Mouse (Mus musculus): ENCODE data around the gene Sox5. TPM values are rescaled to one million over a fixed set of nuclear protein-coding genes. Genes with fewer than 3 reads are reported as not detected.
A peak's percentile ranks its signal among the peaks of the same experiment; 100 is the strongest.

The Sox5 gene
- polyA plus RNA-seq (2012; rRNA removed), result 24.3 and 28.9 TPM in 2 replicates

DNA sequence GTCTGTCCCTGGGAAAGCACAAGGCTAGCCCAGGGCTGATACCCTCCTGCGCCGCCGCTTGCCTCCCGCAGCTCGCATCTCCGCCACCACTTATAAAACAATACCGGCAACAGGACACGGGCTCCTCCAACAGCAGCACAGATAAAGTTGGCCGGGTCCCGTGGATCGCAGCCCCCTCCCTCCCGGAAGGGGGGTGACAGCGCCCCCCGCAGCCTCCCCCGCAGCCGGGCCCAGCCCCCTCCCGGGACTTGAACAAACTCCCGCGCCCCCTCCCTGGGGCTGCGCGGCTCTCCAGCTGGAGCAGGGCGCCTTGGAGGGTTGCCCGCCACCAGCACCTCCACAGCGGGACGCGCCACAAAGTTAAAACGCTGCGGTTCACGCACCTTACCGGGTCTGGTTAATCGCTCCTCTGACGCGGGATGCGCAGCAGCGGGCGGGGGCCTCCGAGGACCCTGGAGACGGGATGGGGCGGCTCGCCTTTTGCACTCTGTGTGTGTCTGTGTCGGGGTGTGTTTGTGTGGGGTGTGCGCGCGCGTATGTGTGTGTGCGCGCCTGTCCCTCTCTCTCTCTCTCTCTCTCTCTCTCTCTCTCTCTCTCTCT lies at the start of gene Sox5:
Gene Sox5, minus strand, starts transcription at position 547 of the 600 bp plus-strand sequence.
- TF ChIP-seq POLR2A (IDR thresholded peaks at IDR 0.05; ENCODE audit: extremely low read depth, insufficient read depth, low read length), result no peak
- TF ChIP-seq CTCF (IDR thresholded peaks at IDR 0.05; ENCODE audit: extremely low read depth, insufficient read depth, low read length), result no peak
- Histone ChIP-seq H3K4me3 (ENCODE audit: insufficient read depth, low read length) (peak within 1 kb of the TSS; percentile 68), H3K4me1 (ENCODE audit: control insufficient read depth, insufficient read depth, low read length) (no peaks in the 10 kb centered on the region), H3K27ac (ENCODE audit: insufficient read depth, low read length) (no peak within 1 kb of the TSS)

DNA sequence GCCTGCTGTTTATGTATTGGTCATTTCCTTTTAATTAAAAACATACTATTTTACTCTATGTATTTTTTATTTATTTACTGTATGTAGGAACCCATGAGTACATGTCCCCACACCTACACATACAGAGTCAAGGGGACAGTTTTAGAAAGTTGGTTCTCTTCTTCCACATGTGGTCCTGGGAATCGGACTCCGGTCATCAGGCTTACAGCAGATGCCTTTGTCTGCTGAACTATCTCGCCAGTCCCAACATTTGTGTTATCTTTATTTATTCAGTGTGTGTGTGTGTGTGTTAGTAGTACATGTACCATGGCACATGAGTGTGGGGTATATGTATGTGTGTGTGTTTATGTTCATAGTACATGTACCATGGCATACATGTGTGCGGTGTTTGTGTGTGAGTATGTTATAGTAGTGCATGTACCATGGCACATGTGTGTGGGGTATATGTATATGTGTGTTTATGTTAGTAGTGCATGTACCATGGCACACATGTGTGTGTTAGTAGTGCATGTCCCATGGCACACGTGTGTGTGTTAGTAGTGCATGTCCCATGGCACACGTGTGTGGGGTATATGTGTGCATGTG lies 43.3 kb upstream of the Sox5 start:
- H3K4me1 ChIP-seq (ENCODE audit: control insufficient read depth, insufficient read depth, low read length), result no peaks in the 10 kb centered on the region
- H3K4me3 ChIP-seq (ENCODE audit: insufficient read depth, low read length), result no peak overlapping the region
- no peak for TF ChIP-seq POLR2A (IDR thresholded peaks at IDR 0.05; ENCODE audit: extremely low read depth, insufficient read depth, low read length)
- no peak for TF ChIP-seq CTCF (IDR thresholded peaks at IDR 0.05; ENCODE audit: extremely low read depth, insufficient read depth, low read length)
- no peak overlapping the region for H3K27ac ChIP-seq (ENCODE audit: insufficient read depth, low read length)

GRCm38 (mm10) chr6:144824153-144824552 lies 42.4 kb upstream of the Sox5 start:
- Histone ChIP-seq H3K27ac (ENCODE audit: insufficient read depth, low read length) (no peak overlapping the region), H3K4me1 (ENCODE audit: control insufficient read depth, insufficient read depth, low read length) (no peaks in the 10 kb centered on the region), H3K4me3 (ENCODE audit: insufficient read depth, low read length) (no peak overlapping the region)
- TF ChIP-seq POLR2A (IDR thresholded peaks at IDR 0.05; ENCODE audit: extremely low read depth, insufficient read depth, low read length) (no peak), CTCF (IDR thresholded peaks at IDR 0.05; ENCODE audit: extremely low read depth, insufficient read depth, low read length) (no peak)

GRCm38 (mm10) chr6:144822594-144822993 lies 40.8 kb upstream of the Sox5 start:
- TF ChIP-seq CTCF (IDR thresholded peaks at IDR 0.05; ENCODE audit: extremely low read depth, insufficient read depth, low read length), result no peak
- no peak for TF ChIP-seq POLR2A (IDR thresholded peaks at IDR 0.05; ENCODE audit: extremely low read depth, insufficient read depth, low read length)
- no peak overlapping the region for H3K27ac ChIP-seq (ENCODE audit: insufficient read depth, low read length)
- H3K4me3 ChIP-seq (ENCODE audit: insufficient read depth, low read length), result no peak overlapping the region
- no peaks in the 10 kb centered on the region for H3K4me1 ChIP-seq (ENCODE audit: control insufficient read depth, insufficient read depth, low read length)

- Histone ChIP-seq H3K27ac (ENCODE audit: insufficient read depth, low read length) (no peak overlapping the region), H3K4me3 (ENCODE audit: insufficient read depth, low read length) (no peak overlapping the region), H3K4me1 (ENCODE audit: control insufficient read depth, insufficient read depth, low read length) (no peaks in the 10 kb centered on the region)
- TF ChIP-seq POLR2A (IDR thresholded peaks at IDR 0.05; ENCODE audit: extremely low read depth, insufficient read depth, low read length) (no peak), CTCF (IDR thresholded peaks at IDR 0.05; ENCODE audit: extremely low read depth, insufficient read depth, low read length) (no peak)
These were observed 39.2 kb upstream of the Sox5 start for GRCm38 (mm10) chr6:144821019-144821418.

DNA sequence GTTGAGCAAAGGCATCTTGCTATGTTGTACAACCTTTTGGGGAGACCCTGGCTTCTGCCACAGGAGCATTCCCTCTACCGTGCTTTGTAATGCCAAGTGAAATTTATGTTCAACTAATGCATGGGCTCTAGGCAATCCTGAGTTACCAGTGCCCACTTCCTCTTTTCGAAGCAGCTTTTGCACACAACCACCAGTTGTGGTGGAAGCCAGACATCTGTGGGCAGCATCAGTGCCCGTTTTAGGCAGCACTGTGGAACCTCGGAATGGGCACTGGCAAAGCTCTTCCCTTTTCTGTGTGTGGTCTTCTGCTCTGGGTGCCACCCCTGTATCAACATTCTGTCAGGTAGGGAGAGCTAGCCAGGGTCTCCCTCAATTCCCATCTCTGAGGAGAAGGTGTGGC lies 36.2 kb upstream of the Sox5 start:
- Histone ChIP-seq H3K4me1 (ENCODE audit: control insufficient read depth, insufficient read depth, low read length) (no peaks in the 10 kb centered on the region), H3K4me3 (ENCODE audit: insufficient read depth, low read length) (no peak overlapping the region), H3K27ac (ENCODE audit: insufficient read depth, low read length) (no peak overlapping the region)
- TF ChIP-seq CTCF (IDR thresholded peaks at IDR 0.05; ENCODE audit: extremely low read depth, insufficient read depth, low read length) (no peak), POLR2A (IDR thresholded peaks at IDR 0.05; ENCODE audit: extremely low read depth, insufficient read depth, low read length) (no peak)

- H3K4me1 ChIP-seq (ENCODE audit: control insufficient read depth, insufficient read depth, low read length), result no peaks in the 10 kb centered on the region
- H3K4me3 ChIP-seq (ENCODE audit: insufficient read depth, low read length), result no peak overlapping the region
- H3K27ac ChIP-seq (ENCODE audit: insufficient read depth, low read length), result no peak overlapping the region
- TF ChIP-seq CTCF (IDR thresholded peaks at IDR 0.05; ENCODE audit: extremely low read depth, insufficient read depth, low read length) (no peak), POLR2A (IDR thresholded peaks at IDR 0.05; ENCODE audit: extremely low read depth, insufficient read depth, low read length) (no peak)
These were observed 35.7 kb upstream of the Sox5 start for GRCm38 (mm10) chr6:144817329-144817932.

DNA sequence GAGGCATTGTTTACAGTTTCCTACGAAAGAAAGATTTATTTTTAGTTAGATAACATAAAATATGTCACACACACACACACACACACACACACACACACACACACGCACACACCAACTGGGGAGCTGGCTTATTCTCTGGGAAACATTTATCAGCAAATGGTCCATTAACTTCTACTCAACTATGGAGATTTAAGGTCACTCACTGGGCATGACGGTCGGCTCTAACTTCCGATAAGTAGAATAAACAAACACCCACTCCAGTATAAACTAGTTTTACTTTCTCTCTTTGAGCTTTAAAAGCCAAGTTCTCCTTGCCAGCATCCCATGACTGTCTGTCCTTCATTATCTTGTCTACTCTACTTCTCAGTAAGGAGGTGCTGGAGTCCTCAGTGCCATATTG lies 33.8 kb upstream of the Sox5 start:
- H3K27ac ChIP-seq (ENCODE audit: insufficient read depth, low read length), result no peak overlapping the region
- H3K4me1 ChIP-seq (ENCODE audit: control insufficient read depth, insufficient read depth, low read length), result no peaks in the 10 kb centered on the region
- no peak for TF ChIP-seq CTCF (IDR thresholded peaks at IDR 0.05; ENCODE audit: extremely low read depth, insufficient read depth, low read length)
- TF ChIP-seq POLR2A (IDR thresholded peaks at IDR 0.05; ENCODE audit: extremely low read depth, insufficient read depth, low read length), result no peak
- no peak overlapping the region for H3K4me3 ChIP-seq (ENCODE audit: insufficient read depth, low read length)

GRCm38 (mm10) chr6:144814931-144815364 lies 33.2 kb upstream of the Sox5 start:
- TF ChIP-seq POLR2A (IDR thresholded peaks at IDR 0.05; ENCODE audit: extremely low read depth, insufficient read depth, low read length) (no peak), CTCF (IDR thresholded peaks at IDR 0.05; ENCODE audit: extremely low read depth, insufficient read depth, low read length) (peak; percentile 60)
- Histone ChIP-seq H3K4me1 (ENCODE audit: control insufficient read depth, insufficient read depth, low read length) (no peaks in the 10 kb centered on the region), H3K27ac (ENCODE audit: insufficient read depth, low read length) (no peak overlapping the region), H3K4me3 (ENCODE audit: insufficient read depth, low read length) (no peak overlapping the region)

DNA sequence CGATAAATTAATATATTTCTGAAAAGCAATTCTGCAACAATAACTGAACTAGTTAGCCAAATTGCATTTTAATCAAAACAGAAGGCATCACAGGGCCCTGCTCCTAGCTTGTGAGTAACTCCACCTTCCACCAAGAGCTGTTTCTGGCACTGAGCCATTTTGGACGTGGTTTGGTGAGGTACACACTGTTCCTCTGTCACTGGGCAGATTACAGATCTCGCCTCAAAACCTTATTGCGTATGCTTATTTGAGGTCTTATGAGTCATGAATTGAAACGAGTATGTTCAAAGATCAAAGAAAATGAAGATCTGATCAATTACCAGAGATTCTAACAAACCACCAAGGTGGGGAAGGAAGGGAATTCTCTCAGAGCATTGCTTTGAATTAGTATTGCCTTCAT lies 22.5 kb upstream of the Sox5 start:
- Histone ChIP-seq H3K27ac (ENCODE audit: insufficient read depth, low read length) (no peak overlapping the region), H3K4me1 (ENCODE audit: control insufficient read depth, insufficient read depth, low read length) (no peaks in the 10 kb centered on the region), H3K4me3 (ENCODE audit: insufficient read depth, low read length) (no peak overlapping the region)
- TF ChIP-seq CTCF (IDR thresholded peaks at IDR 0.05; ENCODE audit: extremely low read depth, insufficient read depth, low read length) (no peak), POLR2A (IDR thresholded peaks at IDR 0.05; ENCODE audit: extremely low read depth, insufficient read depth, low read length) (no peak)

Measured in cortical plate, adult 2 months (tissue).